ENCODE assay signal across 12 mouse cellular contexts in the genomic region with DNA sequence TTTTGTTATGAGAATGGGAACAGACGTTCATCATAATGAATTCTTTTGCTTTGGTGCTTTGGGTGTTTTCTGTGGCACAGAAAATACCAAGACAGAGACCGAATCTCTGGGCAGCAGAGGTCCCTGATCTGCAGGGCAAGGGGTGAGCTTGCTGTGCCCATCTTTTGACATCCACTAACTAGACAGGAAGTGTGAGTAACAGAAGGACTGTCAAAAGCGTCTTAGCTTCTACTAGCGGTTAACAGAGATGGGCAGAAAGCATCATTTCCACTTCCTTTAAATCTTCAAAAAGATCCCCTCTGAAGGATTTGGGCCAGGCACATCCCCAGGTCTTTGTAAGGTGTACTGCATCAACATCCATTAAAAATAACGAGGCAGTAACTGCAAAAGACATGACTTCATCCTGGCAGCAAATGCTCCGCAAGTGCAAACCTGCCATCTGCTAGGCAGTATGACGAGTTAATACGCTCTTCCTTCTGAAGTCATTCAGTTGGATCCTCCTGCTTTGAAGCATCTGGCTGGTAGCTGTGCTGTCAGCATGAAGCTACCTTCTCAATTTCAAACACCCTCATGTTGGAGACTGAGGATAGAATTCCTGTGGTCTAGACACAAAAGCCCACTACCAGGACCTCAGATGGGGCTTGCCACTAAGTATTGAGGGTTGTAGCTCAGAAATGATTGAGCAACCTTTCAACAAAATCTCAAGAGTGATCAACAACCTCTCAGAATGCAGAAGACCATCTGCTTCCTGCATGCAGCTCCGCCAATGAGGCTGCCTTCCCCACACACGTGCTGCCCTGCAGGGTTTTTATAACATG. TPM values are rescaled to one million over a fixed set of nuclear protein-coding genes. Genes with fewer than 3 reads are reported as not detected.
DNase-seq lines count a peak whose midpoint lies in the region; ATAC-seq and TF ChIP-seq lines count a peak whose summit lies in the region.
"Had no signal": no experiment of that assay in that cellular context is flagged by ENCODE, and none has a peak within 500 bp of the region (broad histone marks: within the 10 kb centered on the region; RNA-seq: fewer than 3 reads in every experiment).

No protein-coding gene starts in this region.

- H3K27ac ChIP-seq in hindbrain, embryonic 13.5 days, result 0 out of 2 replicates have a peak overlapping the region, but pooled peaks have one; percentile 48
- no peak overlapping the region for H3K27ac ChIP-seq in hindbrain, embryonic 11.5 days (ENCODE audit: low read depth, low read length)
- H3K27ac ChIP-seq in forebrain, embryonic 15.5 days (replicated peaks), result no peak overlapping the region
- H3K27ac ChIP-seq in limb, embryonic 14.5 days (replicated peaks; ENCODE audit: low read depth, low read length), result no peak overlapping the region
- H3K27ac ChIP-seq: limb, embryonic 15.5 days had no signal

- H3K4me3 ChIP-seq in hindbrain, embryonic 13.5 days, result no peak overlapping the region
- H3K4me3 ChIP-seq in hindbrain, embryonic 11.5 days (ENCODE audit: low read depth, low read length), result no peak overlapping the region
- no peak overlapping the region for H3K4me3 ChIP-seq in forebrain, embryonic 15.5 days
- H3K4me3 ChIP-seq in limb, embryonic 14.5 days (replicated peaks; ENCODE audit: low read length), result no peak overlapping the region
- H3K4me3 ChIP-seq: limb, embryonic 15.5 days had no signal

- H3K4me1 ChIP-seq in hindbrain, embryonic 13.5 days (replicated peaks), result peaks cover 10% of the 10 kb centered on the region; the same call in 1 of the 2 replicates
- H3K4me1 ChIP-seq in hindbrain, embryonic 11.5 days (replicated peaks; ENCODE audit: control insufficient read depth, insufficient read depth, low read length), result no peaks in the 10 kb centered on the region
- no peaks in the 10 kb centered on the region for H3K4me1 ChIP-seq in forebrain, embryonic 15.5 days
- peaks cover 26% of the 10 kb centered on the region for H3K4me1 ChIP-seq in limb, embryonic 14.5 days (ENCODE audit: control insufficient read depth, insufficient read depth, low read length)

- H3K27me3 ChIP-seq in hindbrain, embryonic 13.5 days, result no peaks in the 10 kb centered on the region
- no peaks in the 10 kb centered on the region for H3K27me3 ChIP-seq in hindbrain, embryonic 11.5 days (ENCODE audit: control insufficient read depth, insufficient read depth, low read length)
- H3K27me3 ChIP-seq in forebrain, embryonic 15.5 days, result no peaks in the 10 kb centered on the region
- H3K27me3 ChIP-seq in limb, embryonic 14.5 days (ENCODE audit: control insufficient read depth, insufficient read depth, low read length), result no peaks in the 10 kb centered on the region
- H3K27me3 ChIP-seq: CH12.LX; limb, embryonic 15.5 days had no signal

- intact Hi-C loops in heart, postnatal 10 days (cut with DNase I), result no loop called here

- no peaks in the 10 kb centered on the region for H3K9me3 ChIP-seq in hindbrain, embryonic 13.5 days
- H3K9me3 ChIP-seq in hindbrain, embryonic 11.5 days (ENCODE audit: control insufficient read depth, low read length), result no peaks in the 10 kb centered on the region
- no peaks in the 10 kb centered on the region for H3K9me3 ChIP-seq in forebrain, embryonic 15.5 days
- H3K9me3 ChIP-seq in limb, embryonic 14.5 days (ENCODE audit: control insufficient read depth, low read length), result no peaks in the 10 kb centered on the region
- H3K9me3 ChIP-seq: limb, embryonic 15.5 days had no signal

- H3K9ac ChIP-seq in hindbrain, embryonic 13.5 days, result no peak overlapping the region
- no peak overlapping the region for H3K9ac ChIP-seq in hindbrain, embryonic 11.5 days (ENCODE audit: low read depth, low read length)
- no peak overlapping the region for H3K9ac ChIP-seq in forebrain, embryonic 15.5 days (replicated peaks)
- no peak overlapping the region for H3K9ac ChIP-seq in limb, embryonic 14.5 days (ENCODE audit: low read depth, low read length, severe bottlenecking)
- H3K9ac ChIP-seq: limb, embryonic 15.5 days had no signal

- 70% methylated on average over 10 of the region's 10 CpGs for WGBS in hindbrain, embryonic 13.5 days
- WGBS in hindbrain, embryonic 11.5 days, result 71% methylated on average over 10 of the region's 10 CpGs
- 45% methylated on average over 10 of the region's 10 CpGs for WGBS in forebrain, embryonic 15.5 days
- WGBS in limb, embryonic 14.5 days, result 30% methylated on average over 10 of the region's 10 CpGs

- TF ChIP-seq POLR2A in limb, embryonic 14.5 days (IDR thresholded peaks at IDR 0.05; ENCODE audit: borderline replicate concordance, extremely low read depth, insufficient read depth, insufficient read length), result no peak

- no peak for DNase-seq in hindbrain, embryonic 11.5 days (ENCODE audit: low spot score)
- peak; percentile 9 for DNase-seq in cerebellum, adult 9-10 months
- DNase-seq in limb, embryonic 14.5 days (ENCODE audit: low spot score), result peak; percentile 46
- DNase-seq in liver, result no peak
- no peak for DNase-seq in heart, postnatal 10 days
- DNase-seq in thymus, postnatal 4 days, result no peak
- DNase-seq: lung, postnatal 14 days had no signal

- H3K4me2 ChIP-seq in hindbrain, embryonic 13.5 days, result no peak overlapping the region
- H3K4me2 ChIP-seq in hindbrain, embryonic 11.5 days (replicated peaks; ENCODE audit: low read depth, low read length), result no peak overlapping the region
- H3K4me2 ChIP-seq in forebrain, embryonic 15.5 days (replicated peaks), result no peak overlapping the region
- H3K4me2 ChIP-seq in limb, embryonic 14.5 days (replicated peaks; ENCODE audit: low read depth, low read length, severe bottlenecking), result no peak overlapping the region
- H3K4me2 ChIP-seq: limb, embryonic 15.5 days had no signal

- ATAC-seq in hindbrain, embryonic 13.5 days (ENCODE audit: low FRiP score), result peak; percentile 82
- no peak for ATAC-seq in hindbrain, embryonic 11.5 days (ENCODE audit: low FRiP score)
- peak; percentile 88 for ATAC-seq in forebrain, embryonic 15.5 days (replicated peaks)
- ATAC-seq in limb, embryonic 14.5 days (ENCODE audit: low FRiP score, low read depth), result peak; percentile 58
- ATAC-seq: intestine, postnatal 0 days had no signal

- no peaks in the 10 kb centered on the region for H3K36me3 ChIP-seq in hindbrain, embryonic 13.5 days
- H3K36me3 ChIP-seq in hindbrain, embryonic 11.5 days (ENCODE audit: control insufficient read depth, insufficient read depth, low read length), result no peaks in the 10 kb centered on the region
- no peaks in the 10 kb centered on the region for H3K36me3 ChIP-seq in forebrain, embryonic 15.5 days
- H3K36me3 ChIP-seq in limb, embryonic 14.5 days (ENCODE audit: control insufficient read depth, insufficient read depth, low read length), result no peaks in the 10 kb centered on the region
- H3K36me3 ChIP-seq: limb, embryonic 15.5 days had no signal

RNA-seq across cellular contexts. Expression of a gene that starts 59.8 kb away (rescaled TPM):
- polyA plus RNA-seq in hindbrain, embryonic 13.5 days (2015; fragmentation: Nextera tagmentation; extraction: Ambion mirVana), result 2.1 and 2.4 TPM in 2 replicates
- polyA plus RNA-seq in hindbrain, embryonic 11.5 days (2014; fragmentation: Nextera tagmentation; extraction: Ambion mirVana), result 3.8 and 4.0 TPM in 2 replicates
- polyA plus RNA-seq in forebrain, embryonic 15.5 days (2015; fragmentation: Nextera tagmentation; extraction: Ambion mirVana), result 1.3 and 1.5 TPM in 2 replicates
- 23.4 and 23.6 TPM in 2 replicates for polyA plus RNA-seq in limb, embryonic 14.5 days (2012; rRNA removed)
- 20.2 and 22.6 TPM in 2 replicates for polyA plus RNA-seq in limb, embryonic 14.5 days (2014; fragmentation: Nextera tagmentation; extraction: Ambion mirVana)
- 10 to 100 TPM; 46.3 to 49.3 TPM for total RNA-seq in heart, postnatal 10 days (2021)

RNA-seq across cellular contexts. Expression of a gene that starts 60.0 kb away (rescaled TPM):
- 20.3 and 24.5 TPM in 2 replicates for polyA plus RNA-seq in hindbrain, embryonic 13.5 days (2015; fragmentation: Nextera tagmentation; extraction: Ambion mirVana)
- polyA plus RNA-seq in hindbrain, embryonic 11.5 days (2014; fragmentation: Nextera tagmentation; extraction: Ambion mirVana), result 14.6 and 15.2 TPM in 2 replicates
- 22.7 and 25.4 TPM in 2 replicates for polyA plus RNA-seq in forebrain, embryonic 15.5 days (2015; fragmentation: Nextera tagmentation; extraction: Ambion mirVana)
- 12.4 and 18.8 TPM in 2 replicates for polyA plus RNA-seq in limb, embryonic 14.5 days (2012; rRNA removed)
- polyA plus RNA-seq in limb, embryonic 14.5 days (2014; fragmentation: Nextera tagmentation; extraction: Ambion mirVana), result 18.6 and 21.7 TPM in 2 replicates
- 10 to 100 TPM; 54.0 to 60.8 TPM for total RNA-seq in heart, postnatal 10 days (2021)

Comparison
In these comparisons a context has a peak if more than half of its experiments do, and no peak if none do; other contexts are left out.
1. DNase-seq: peak in cerebellum, adult 9-10 months (single experiment) and limb, embryonic 14.5 days (single experiment); none in hindbrain, embryonic 11.5 days (single experiment), liver (single experiment), heart, postnatal 10 days (0 of 2) and thymus, postnatal 4 days (single experiment).